Mouse (Mus musculus) gastrocnemius, postnatal 4 days (tissue): ENCODE results near the gene Dok4. TPM values are rescaled to one million over a fixed set of nuclear protein-coding genes. Genes with fewer than 3 reads are reported as not detected.

Experiments
- DNase-seq, 2 experiments: peaks; one replicate each; pipeline ENCODE4 v3.0.0; 2021 to 2022; ENCODE audit warnings: low spot score in 2 of 2, mixed read lengths in 2 of 2
- total RNA-seq, 2 experiments: library from RNA; stranded (reverse); gene quantifications; 2 replicates each; pipeline ENCODE4 v1.2.3; 2021

Gene Dok4
- total RNA-seq, 2 experiments from 2014 or later: 15.7 to 15.9 TPM

GRCm38 (mm10) chr8:94888383-94889036, 12.4 kb upstream of the Dok4 start:
- DNase-seq: no peak

GRCm38 (mm10) chr8:94880742-94881141, 4.6 kb upstream of the Dok4 start:
- no peak for DNase-seq

GRCm38 (mm10) chr8:94876820-94877219, 690 bp upstream of the Dok4 start:
- no peak for DNase-seq

- DNase-seq: no peak
These were observed 319 bp downstream of the Dok4 start for GRCm38 (mm10) chr8:94875871-94876150.

- no peak for DNase-seq
These were observed 847 bp downstream of the Dok4 start for GRCm38 (mm10) chr8:94875096-94875870.

GRCm38 (mm10) chr8:94874358-94874757, 1.8 kb downstream of the Dok4 start:
- peak; percentile 50 to 66 for DNase-seq

- no peak for DNase-seq
These were observed 3.6 kb downstream of the Dok4 start for GRCm38 (mm10) chr8:94872576-94872975.

- DNase-seq: no peak
These were observed 4.0 kb downstream of the Dok4 start for GRCm38 (mm10) chr8:94872156-94872555.

GRCm38 (mm10) chr8:94871108-94871894, 4.8 kb downstream of the Dok4 start:
- DNase-seq: peak in 1 of 2 experiments; percentile 61

- peak in 1 of 2 experiments; percentile 57 for DNase-seq
These were observed 5.5 kb downstream of the Dok4 start for GRCm38 (mm10) chr8:94870474-94871107.

GRCm38 (mm10) chr8:94870003-94870402, 6.1 kb downstream of the Dok4 start:
- no peak for DNase-seq

- no peak for DNase-seq
These were observed 7.0 kb downstream of the Dok4 start for GRCm38 (mm10) chr8:94869146-94869545.

GRCm38 (mm10) chr8:94866921-94867320, 9.2 kb downstream of the Dok4 start:
- no peak for DNase-seq

GRCm38 (mm10) chr8:94865292-94865691, 10.8 kb downstream of the Dok4 start:
- no peak for DNase-seq

- DNase-seq: no peak
These were observed 12.0 kb downstream of the Dok4 start for GRCm38 (mm10) chr8:94863897-94864673.

- no peak for DNase-seq
These were observed 13.5 kb downstream of the Dok4 start for GRCm38 (mm10) chr8:94862487-94863220.

GRCm38 (mm10) chr8:94861352-94861910, 14.7 kb downstream of the Dok4 start:
- peak in 1 of 2 experiments; percentile 64 for DNase-seq

- peak; percentile 88 to 90 for DNase-seq
These were observed 18.6 kb downstream of the Dok4 start, which contains the start of gene Polr2c for GRCm38 (mm10) chr8:94857346-94858173. Polr2c (plus strand) TSS chr8:94857450.

- no peak for DNase-seq
These were observed 19.2 kb downstream of the Dok4 start for GRCm38 (mm10) chr8:94857011-94857345.
